Mouse (Mus musculus): ENCODE results near the gene Psmg3. TPM values are rescaled to one million over a fixed set of nuclear protein-coding genes. Genes with fewer than 3 reads are reported as not detected.

Psmg3 gene
- polyA plus RNA-seq, 1 experiment = 30.3 TPM

DNA sequence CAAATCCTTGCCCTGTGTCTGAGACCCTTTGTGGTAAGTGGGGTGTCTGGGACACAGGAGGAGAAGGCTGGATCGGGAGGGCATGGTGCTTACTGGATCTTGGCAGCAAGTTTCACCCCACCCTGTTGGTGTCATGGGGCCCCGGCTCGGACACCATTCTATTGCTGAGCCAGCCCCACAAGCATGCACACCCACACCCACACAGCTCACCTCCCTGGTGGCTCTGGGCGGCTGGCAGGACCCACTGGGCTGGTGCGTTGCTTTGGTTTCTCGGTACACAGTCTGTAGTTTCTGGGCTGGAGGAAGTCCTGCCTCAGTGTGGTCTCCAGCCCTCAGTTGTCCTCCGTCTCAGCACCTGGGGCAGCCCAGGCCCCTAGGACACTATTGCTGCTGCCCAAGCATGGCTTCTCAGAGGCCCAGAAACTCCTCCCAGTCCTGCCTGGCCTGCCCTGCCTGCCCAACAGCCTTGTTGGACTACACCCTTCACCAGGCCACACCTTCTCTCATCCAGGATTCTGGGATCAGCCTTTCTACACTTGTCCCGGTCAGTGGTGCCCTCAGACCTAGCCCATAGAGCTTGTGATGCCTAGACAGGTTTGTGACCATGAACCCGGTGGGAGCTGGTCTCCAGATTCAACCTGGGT lies 7.0 kb downstream of the Psmg3 start, which contains the start of gene Tmem184a:
Gene Tmem184a (minus strand): TSS at position 380 of the 644 bp plus-strand sequence.
- H3K9ac ChIP-seq (ENCODE audit: low read depth, poor library complexity, severe bottlenecking) = no peak within 1 kb of the TSS
- no peaks in the 10 kb centered on the region for H3K27me3 ChIP-seq (ENCODE audit: control insufficient read depth, insufficient read depth, low read length, poor library complexity, severe bottlenecking)
- no peak within 1 kb of the TSS for H3K27ac ChIP-seq (ENCODE audit: insufficient read depth, low read length)
- H3K4me1 ChIP-seq (ENCODE audit: control insufficient read depth, insufficient read depth, low read length) = no peaks in the 10 kb centered on the region
- TF ChIP-seq POLR2A (IDR thresholded peaks at IDR 0.05; ENCODE audit: insufficient read depth, low read length) (no peak), EP300 (IDR thresholded peaks at IDR 0.05; ENCODE audit: insufficient read depth, low read depth, low read length) (no peak), CTCF (IDR thresholded peaks at IDR 0.05; ENCODE audit: low read depth, low read length) (no peak)
- H3K36me3 ChIP-seq (ENCODE audit: control insufficient read depth, insufficient read depth, low read length, poor library complexity, severe bottlenecking) = no peaks in the 10 kb centered on the region; the same call in 1 of the 2 replicates
- no peak within 1 kb of the TSS for H3K4me3 ChIP-seq (ENCODE audit: low read depth, low read length)
- no peaks in the 10 kb centered on the region for H3K9me3 ChIP-seq (replicated peaks; ENCODE audit: control insufficient read depth, insufficient read depth, low read length, poor library complexity, severe bottlenecking)

DNA sequence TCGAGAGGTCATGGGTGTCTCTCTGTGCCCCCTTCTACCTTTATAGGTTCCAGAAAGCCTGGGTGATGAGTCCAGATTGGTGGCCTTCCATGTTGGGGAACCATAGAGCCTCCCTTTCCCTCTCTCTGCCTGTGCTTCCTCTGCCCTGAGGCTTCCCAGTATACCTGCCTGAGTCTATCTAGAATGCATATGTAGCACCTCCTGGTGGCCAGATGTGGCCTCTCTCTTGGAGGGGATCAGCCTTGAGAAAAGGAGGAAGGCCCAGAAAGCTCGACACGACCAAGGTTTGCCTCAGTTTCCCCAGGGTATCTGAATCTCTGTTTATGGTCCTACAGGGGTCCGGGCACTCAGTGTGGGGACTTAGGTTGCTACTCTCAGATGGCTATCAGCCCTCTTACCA lies 7.9 kb downstream of the Psmg3 start:
- Histone ChIP-seq H3K4me3 (ENCODE audit: low read depth, low read length) (no peak overlapping the region), H3K36me3 (ENCODE audit: control insufficient read depth, insufficient read depth, low read length, poor library complexity, severe bottlenecking) (no peaks in the 10 kb centered on the region; the same call in 1 of the 2 replicates), H3K9ac (ENCODE audit: low read depth, poor library complexity, severe bottlenecking) (no peak overlapping the region), H3K27me3 (ENCODE audit: control insufficient read depth, insufficient read depth, low read length, poor library complexity, severe bottlenecking) (no peaks in the 10 kb centered on the region), H3K27ac (ENCODE audit: insufficient read depth, low read length) (no peak overlapping the region), H3K4me1 (ENCODE audit: control insufficient read depth, insufficient read depth, low read length) (no peaks in the 10 kb centered on the region), H3K9me3 (replicated peaks; ENCODE audit: control insufficient read depth, insufficient read depth, low read length, poor library complexity, severe bottlenecking) (no peaks in the 10 kb centered on the region)
- TF ChIP-seq EP300 (IDR thresholded peaks at IDR 0.05; ENCODE audit: insufficient read depth, low read depth, low read length) = no peak
- TF ChIP-seq CTCF (IDR thresholded peaks at IDR 0.05; ENCODE audit: low read depth, low read length) = peak; percentile 66
- no peak for TF ChIP-seq POLR2A (IDR thresholded peaks at IDR 0.05; ENCODE audit: insufficient read depth, low read length)

DNA sequence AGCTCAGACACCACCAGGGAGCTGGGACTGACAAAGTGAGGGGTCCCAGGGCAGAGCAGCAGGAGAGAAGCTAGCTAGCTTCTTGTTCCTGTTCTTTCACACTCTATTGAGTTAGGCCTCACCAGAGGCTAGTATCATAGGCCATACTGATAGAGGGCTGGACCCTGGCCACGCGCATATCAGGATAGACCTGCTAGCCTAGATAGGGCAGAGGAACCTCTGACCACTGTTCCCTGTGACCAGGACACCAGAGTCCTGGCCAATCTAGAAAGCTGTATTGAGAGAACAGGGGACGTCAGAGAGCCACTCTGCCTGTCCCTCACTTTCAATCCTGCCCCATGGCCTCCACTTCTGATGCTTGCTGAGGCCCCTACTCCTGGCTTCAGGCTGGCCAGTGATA lies 8.6 kb downstream of the Psmg3 start:
- no peaks in the 10 kb centered on the region; the same call in 1 of the 2 replicates for H3K36me3 ChIP-seq (ENCODE audit: control insufficient read depth, insufficient read depth, low read length, poor library complexity, severe bottlenecking)
- H3K27ac ChIP-seq (ENCODE audit: insufficient read depth, low read length) = no peak overlapping the region
- no peaks in the 10 kb centered on the region for H3K4me1 ChIP-seq (ENCODE audit: control insufficient read depth, insufficient read depth, low read length)
- no peak for TF ChIP-seq CTCF (IDR thresholded peaks at IDR 0.05; ENCODE audit: low read depth, low read length)
- TF ChIP-seq EP300 (IDR thresholded peaks at IDR 0.05; ENCODE audit: insufficient read depth, low read depth, low read length) = no peak
- no peak for TF ChIP-seq POLR2A (IDR thresholded peaks at IDR 0.05; ENCODE audit: insufficient read depth, low read length)
- H3K4me3 ChIP-seq (ENCODE audit: low read depth, low read length) = no peak overlapping the region
- H3K9ac ChIP-seq (ENCODE audit: low read depth, poor library complexity, severe bottlenecking) = no peak overlapping the region
- H3K9me3 ChIP-seq (replicated peaks; ENCODE audit: control insufficient read depth, insufficient read depth, low read length, poor library complexity, severe bottlenecking) = no peaks in the 10 kb centered on the region
- no peaks in the 10 kb centered on the region for H3K27me3 ChIP-seq (ENCODE audit: control insufficient read depth, insufficient read depth, low read length, poor library complexity, severe bottlenecking)

DNA sequence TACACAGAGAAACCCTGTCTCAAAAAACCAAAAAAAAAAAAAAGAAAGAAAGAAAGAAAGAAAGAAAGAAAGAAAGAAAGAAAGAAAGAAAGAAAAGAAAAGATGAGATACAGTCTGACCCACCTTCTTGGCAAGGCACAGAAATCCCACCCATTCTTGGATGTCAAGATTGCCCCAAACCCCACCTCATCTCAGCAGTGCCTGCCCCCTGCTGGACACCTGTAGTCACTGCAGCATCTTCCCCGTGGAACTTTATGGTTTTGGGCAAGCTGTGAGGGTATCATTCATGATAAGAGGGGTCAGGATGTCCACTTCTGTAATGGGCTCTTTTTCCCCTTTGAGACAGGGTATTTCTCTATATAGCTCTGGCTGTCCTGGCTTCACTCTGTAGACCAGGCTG lies 9.4 kb downstream of the Psmg3 start:
- TF ChIP-seq POLR2A (IDR thresholded peaks at IDR 0.05; ENCODE audit: insufficient read depth, low read length) (no peak), CTCF (IDR thresholded peaks at IDR 0.05; ENCODE audit: low read depth, low read length) (peak; percentile 93)
- Histone ChIP-seq H3K4me1 (ENCODE audit: control insufficient read depth, insufficient read depth, low read length) (no peaks in the 10 kb centered on the region), H3K27me3 (ENCODE audit: control insufficient read depth, insufficient read depth, low read length, poor library complexity, severe bottlenecking) (no peaks in the 10 kb centered on the region), H3K4me3 (ENCODE audit: low read depth, low read length) (no peak overlapping the region), H3K36me3 (ENCODE audit: control insufficient read depth, insufficient read depth, low read length, poor library complexity, severe bottlenecking) (no peaks in the 10 kb centered on the region; the same call in 1 of the 2 replicates), H3K9ac (ENCODE audit: low read depth, poor library complexity, severe bottlenecking) (no peak overlapping the region), H3K27ac (ENCODE audit: insufficient read depth, low read length) (no peak overlapping the region), H3K9me3 (replicated peaks; ENCODE audit: control insufficient read depth, insufficient read depth, low read length, poor library complexity, severe bottlenecking) (no peaks in the 10 kb centered on the region)

DNA sequence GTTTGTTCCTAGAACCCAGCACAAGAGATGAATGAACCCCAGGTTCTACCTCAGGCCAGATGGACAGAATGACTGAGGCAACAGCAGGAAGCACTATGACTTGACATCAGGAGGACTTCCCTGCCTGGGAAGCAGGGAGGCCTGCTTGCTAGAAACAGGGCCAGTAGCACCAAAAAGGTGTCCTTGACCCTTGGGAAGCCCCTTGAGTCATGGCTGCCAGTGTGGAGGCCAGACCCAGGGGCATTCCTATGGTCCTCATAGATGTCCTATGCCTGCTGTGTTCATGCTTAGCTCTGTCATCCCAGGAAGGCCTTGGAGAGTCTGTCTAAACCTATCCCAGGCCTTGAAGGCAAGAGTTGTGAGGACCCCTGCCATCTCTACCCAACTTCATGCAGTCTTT lies 10.2 kb downstream of the Psmg3 start:
- Histone ChIP-seq H3K4me3 (ENCODE audit: low read depth, low read length) (no peak overlapping the region), H3K9ac (ENCODE audit: low read depth, poor library complexity, severe bottlenecking) (no peak overlapping the region), H3K27ac (ENCODE audit: insufficient read depth, low read length) (no peak overlapping the region), H3K36me3 (ENCODE audit: control insufficient read depth, insufficient read depth, low read length, poor library complexity, severe bottlenecking) (no peaks in the 10 kb centered on the region), H3K9me3 (replicated peaks; ENCODE audit: control insufficient read depth, insufficient read depth, low read length, poor library complexity, severe bottlenecking) (no peaks in the 10 kb centered on the region), H3K27me3 (ENCODE audit: control insufficient read depth, insufficient read depth, low read length, poor library complexity, severe bottlenecking) (no peaks in the 10 kb centered on the region), H3K4me1 (ENCODE audit: control insufficient read depth, insufficient read depth, low read length) (no peaks in the 10 kb centered on the region)
- TF ChIP-seq CTCF (IDR thresholded peaks at IDR 0.05; ENCODE audit: low read depth, low read length) = no peak
- no peak for TF ChIP-seq POLR2A (IDR thresholded peaks at IDR 0.05; ENCODE audit: insufficient read depth, low read length)
- TF ChIP-seq EP300 (IDR thresholded peaks at IDR 0.05; ENCODE audit: insufficient read depth, low read depth, low read length) = no peak

DNA sequence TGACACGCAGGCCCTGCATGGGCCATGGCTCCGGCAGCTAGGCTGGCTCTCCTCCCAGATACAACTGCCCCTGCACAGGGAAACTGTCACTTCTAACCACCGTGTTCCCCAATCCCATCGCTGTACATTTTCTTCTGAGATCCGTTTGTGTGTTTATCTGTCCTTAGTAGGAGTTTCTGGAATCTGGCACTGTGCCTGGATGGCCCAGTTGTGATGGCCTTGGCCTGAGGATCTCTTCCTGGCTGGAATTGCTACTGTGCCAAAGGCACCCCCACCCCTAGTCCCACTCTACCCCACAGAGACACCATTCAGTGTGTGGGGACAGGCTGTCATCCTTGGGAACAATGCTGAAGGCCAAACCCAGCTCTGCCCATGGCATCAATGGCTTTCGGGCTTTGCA lies 10.7 kb downstream of the Psmg3 start:
- H3K36me3 ChIP-seq (ENCODE audit: control insufficient read depth, insufficient read depth, low read length, poor library complexity, severe bottlenecking) = no peaks in the 10 kb centered on the region
- no peak overlapping the region for H3K9ac ChIP-seq (ENCODE audit: low read depth, poor library complexity, severe bottlenecking)
- H3K4me1 ChIP-seq (ENCODE audit: control insufficient read depth, insufficient read depth, low read length) = no peaks in the 10 kb centered on the region
- H3K4me3 ChIP-seq (ENCODE audit: low read depth, low read length) = no peak overlapping the region
- TF ChIP-seq POLR2A (IDR thresholded peaks at IDR 0.05; ENCODE audit: insufficient read depth, low read length) = no peak
- no peak for TF ChIP-seq CTCF (IDR thresholded peaks at IDR 0.05; ENCODE audit: low read depth, low read length)
- no peak for TF ChIP-seq EP300 (IDR thresholded peaks at IDR 0.05; ENCODE audit: insufficient read depth, low read depth, low read length)
- no peaks in the 10 kb centered on the region for H3K27me3 ChIP-seq (ENCODE audit: control insufficient read depth, insufficient read depth, low read length, poor library complexity, severe bottlenecking)
- no peaks in the 10 kb centered on the region for H3K9me3 ChIP-seq (replicated peaks; ENCODE audit: control insufficient read depth, insufficient read depth, low read length, poor library complexity, severe bottlenecking)
- H3K27ac ChIP-seq (ENCODE audit: insufficient read depth, low read length) = no peak overlapping the region
